Mouse (Mus musculus) left cerebral cortex, postnatal 10 days (tissue): ENCODE data around the gene Ms4a12. TPM values are rescaled to one million over a fixed set of nuclear protein-coding genes. Genes with fewer than 3 reads are reported as not detected.

Source experiments
- total RNA-seq, 2 experiments: library from RNA; stranded (reverse); gene quantifications; 2 replicates each; pipeline ENCODE4 v1.2.3; 2021

Gene Ms4a12
- total RNA-seq, 2 experiments from 2014 or later: not detected

Other genes with a start within 250 kb of the Ms4a12 start
- gene Ms4a15, start 239.2 kb downstream of the Ms4a12 start, total RNA-seq: not detected
- gene Ms4a18, start 214.4 kb downstream of the Ms4a12 start, total RNA-seq: not detected
- under 1 TPM in 1 of 2 experiments, not detected in 1; 0.43 TPM for gene Ms4a8a, start 151.3 kb downstream of the Ms4a12 start, total RNA-seq
- gene 1700017D01Rik, start 101.6 kb downstream of the Ms4a12 start, total RNA-seq: not detected
- gene 1700025F22Rik, start 67.1 kb downstream of the Ms4a12 start, total RNA-seq: not detected
- not detected for gene Ms4a13, start 35.7 kb downstream of the Ms4a12 start, total RNA-seq
- gene Ms4a1, start 33.8 kb upstream of the Ms4a12 start, total RNA-seq: under 1 TPM in 1 of 2 experiments, not detected in 1; 0.17 TPM
- gene Ms4a5, start 51.4 kb upstream of the Ms4a12 start, total RNA-seq: not detected
- gene Ms4a14, start 82.0 kb upstream of the Ms4a12 start, total RNA-seq: not detected
- gene Ms4a7, start 103.7 kb upstream of the Ms4a12 start, total RNA-seq: 1 to 10 TPM in 1 of 2 experiments, not detected in 1; 1.1 TPM
- 1 to 10 TPM in 1 of 2 experiments, under 1 TPM in 1; 0.59 to 1.3 TPM for gene Ms4a4a, start 143.1 kb upstream of the Ms4a12 start, total RNA-seq
- gene Ms4a4c, start 172.3 kb upstream of the Ms4a12 start, total RNA-seq: not detected
- gene Ms4a4b, start 211.1 kb upstream of the Ms4a12 start, total RNA-seq: not detected
- gene Ms4a6c, start 236.9 kb upstream of the Ms4a12 start, total RNA-seq: 1 to 10 TPM; 1.6 to 2.0 TPM